Mouse (Mus musculus): Measurements from ENCODE around the gene Rhot1.

DNA sequence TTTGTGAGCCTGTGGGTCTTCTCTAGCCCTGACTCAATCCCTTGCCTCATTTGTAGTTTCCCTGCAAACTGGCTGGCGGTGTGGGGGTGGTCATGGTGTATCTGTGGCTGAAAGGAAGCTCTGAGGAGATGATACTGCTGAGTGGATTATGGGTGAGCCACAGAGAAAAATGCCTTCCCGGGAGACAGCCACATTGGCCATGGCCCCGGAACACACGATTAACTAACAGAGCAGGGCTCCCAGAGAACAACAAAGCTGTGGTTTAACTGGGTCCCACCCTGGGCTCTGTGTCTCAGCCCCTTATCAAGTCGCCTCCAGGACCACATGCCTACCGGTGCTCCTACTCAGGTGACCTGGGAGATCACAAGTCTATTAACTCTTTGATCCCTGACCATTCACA, 99.7 kb downstream of the Rhot1 start:
- TF ChIP-seq POLR2A (IDR thresholded peaks at IDR 0.05; ENCODE audit: control insufficient read depth, low read depth, low read length) (no peak), CTCF (IDR thresholded peaks at IDR 0.05; ENCODE audit: control insufficient read depth, insufficient read depth, insufficient replicate concordance, low read depth, low read length) (no peak)
